In the genomic region with DNA sequence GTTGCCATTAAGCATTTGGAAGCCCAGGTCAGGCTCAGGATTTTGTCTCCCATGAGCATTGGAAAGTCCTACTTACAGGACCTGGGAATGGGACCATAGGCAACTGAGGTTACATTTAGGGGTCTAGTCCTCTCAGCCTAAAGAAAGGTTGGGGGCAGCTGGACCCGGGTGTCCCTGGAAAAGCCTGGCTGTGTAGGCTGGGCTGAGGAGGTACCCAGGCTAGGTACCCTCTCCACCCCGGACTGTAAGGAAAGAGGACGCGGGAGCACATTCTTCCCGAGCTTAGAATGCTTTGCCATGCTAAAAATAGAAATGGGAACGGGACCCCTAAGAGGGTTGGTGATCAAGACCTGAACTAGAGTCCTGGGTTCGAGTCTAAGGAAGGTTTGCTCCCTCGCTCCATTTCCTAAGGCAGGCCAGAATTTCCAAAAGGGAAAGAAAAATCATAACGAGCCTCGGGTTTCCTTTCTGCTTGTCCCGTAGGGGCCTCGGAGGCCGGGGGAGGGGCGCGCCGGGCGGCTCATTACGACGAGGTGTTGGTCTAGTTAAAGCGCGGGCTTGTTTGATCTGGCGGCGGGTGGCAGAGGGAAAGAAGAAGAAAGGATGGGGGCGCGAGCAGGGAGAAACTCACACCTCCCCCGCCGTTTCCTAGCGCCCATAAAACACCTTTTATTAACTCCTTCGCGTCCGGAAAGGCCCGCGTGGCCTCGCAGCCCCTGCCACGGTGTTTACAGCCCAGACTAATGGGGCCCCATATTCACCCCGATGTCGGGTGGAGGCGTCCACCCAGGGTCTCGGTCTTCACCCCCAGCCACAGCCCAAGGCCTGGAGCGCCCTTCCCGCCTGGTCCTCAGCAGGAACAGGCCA, we compare ENCODE assay signal across 8 mouse cellular contexts. TPM values are rescaled to one million over a fixed set of nuclear protein-coding genes. Genes with fewer than 3 reads are reported as not detected.
DNase-seq lines count a peak whose midpoint lies in the region; ATAC-seq and TF ChIP-seq lines count a peak whose summit lies in the region.

No protein-coding gene starts in this region.

- no peaks in the 10 kb centered on the region for H3K9me3 ChIP-seq in heart, embryonic 14.5 days (ENCODE audit: control insufficient read depth, low read length)
- H3K9me3 ChIP-seq in hindbrain, embryonic 14.5 days (ENCODE audit: control insufficient read depth, low read length): no peaks in the 10 kb centered on the region

- H3K9ac ChIP-seq in heart, embryonic 14.5 days (ENCODE audit: low read length): peak overlapping the region; percentile 81
- H3K9ac ChIP-seq in hindbrain, embryonic 14.5 days: no peak overlapping the region

- H3K27me3 ChIP-seq in heart, embryonic 14.5 days (ENCODE audit: control insufficient read depth, insufficient read depth, low read length): peaks cover 40% of the 10 kb centered on the region
- H3K27me3 ChIP-seq in hindbrain, embryonic 14.5 days (ENCODE audit: control insufficient read depth, insufficient read depth, low read length): peaks cover 82% of the 10 kb centered on the region

- no peak for TF ChIP-seq CTCF in cortical plate, adult 2 months (IDR thresholded peaks at IDR 0.05; ENCODE audit: extremely low read depth, insufficient read depth, low read length)

- peaks cover 15 to 29% of the 10 kb centered on the region in 2 experiments; a peak in 3 of 4 replicates for H3K4me1 ChIP-seq in heart, embryonic 14.5 days (ENCODE audit: control insufficient read depth in 2 of 2, insufficient read depth in 2 of 2, low read length in 2 of 2)
- no peaks in the 10 kb centered on the region for H3K4me1 ChIP-seq in cortical plate, adult 2 months (ENCODE audit: control insufficient read depth, insufficient read depth, low read length)
- 0 out of 2 replicates have a peak, but pooled peaks cover 6% of the 10 kb centered on the region for H3K4me1 ChIP-seq in hindbrain, embryonic 14.5 days (replicated peaks; ENCODE audit: control insufficient read depth, insufficient read depth, low read length)

- 2% methylated on average over 41 of the region's 41 CpGs for WGBS in heart, embryonic 14.5 days
- WGBS in hindbrain, embryonic 14.5 days: under 1% methylated on average over 41 of the region's 41 CpGs

- DNase-seq in heart, adult 8-10 months (ENCODE audit: low spot score): no peak
- DNase-seq in hindbrain, embryonic 14.5 days (ENCODE audit: low spot score): no peak
- peak; percentile 31 for DNase-seq in naive thymus-derived CD4-positive, alpha-beta T cell, adult 2 months (ENCODE audit: low read depth)
- DNase-seq in right cerebral cortex, postnatal 10 days (ENCODE audit: low spot score in 2 of 2): no peak
- DNase-seq in layer of hippocampus, adult 9-10 months (ENCODE audit: low spot score): no peak
- DNase-seq in lung, postnatal 10 days: no peak

- H3K4me2 ChIP-seq in heart, embryonic 14.5 days (ENCODE audit: low read length): peak overlapping the region; percentile 88
- peak overlapping the region; percentile 31 for H3K4me2 ChIP-seq in hindbrain, embryonic 14.5 days (replicated peaks)

- no peak for ATAC-seq in heart, embryonic 14.5 days (ENCODE audit: insufficient number of reproducible peaks, insufficient read depth, low FRiP score, low read depth)
- ATAC-seq in hindbrain, embryonic 14.5 days (ENCODE audit: low FRiP score): no peak

- no peaks in the 10 kb centered on the region for H3K36me3 ChIP-seq in heart, embryonic 14.5 days (ENCODE audit: control insufficient read depth, insufficient read depth, low read length)
- H3K36me3 ChIP-seq in hindbrain, embryonic 14.5 days (replicated peaks; ENCODE audit: control insufficient read depth, insufficient read depth): no peaks in the 10 kb centered on the region

- TF ChIP-seq POLR2A in cortical plate, adult 2 months (IDR thresholded peaks at IDR 0.05; ENCODE audit: extremely low read depth, insufficient read depth, low read length): no peak

- H3K27ac ChIP-seq in heart, embryonic 14.5 days (replicated peaks in 1 of 2; ENCODE audit: control insufficient read depth in 1 of 2, insufficient read depth in 1 of 2, low read depth in 2 of 2, low read length in 2 of 2): peak overlapping the region; percentile 50 to 63
- no peak overlapping the region for H3K27ac ChIP-seq in cortical plate, adult 2 months (ENCODE audit: insufficient read depth, low read length)
- H3K27ac ChIP-seq in hindbrain, embryonic 14.5 days: no peak overlapping the region

- peak overlapping the region; percentile 45 to 46 for H3K4me3 ChIP-seq in heart, embryonic 14.5 days (ENCODE audit: control insufficient read depth in 1 of 2, insufficient read depth in 1 of 2, low read depth in 1 of 2, low read length in 2 of 2)
- H3K4me3 ChIP-seq in cortical plate, adult 2 months (ENCODE audit: insufficient read depth, low read length): 0 out of 2 replicates have a peak overlapping the region, but pooled peaks have one; percentile 18
- H3K4me3 ChIP-seq in hindbrain, embryonic 14.5 days (replicated peaks; ENCODE audit: low read length): peak overlapping the region; percentile 19

RNA-seq across cellular contexts. Expression of a gene that starts 5.3 kb away (rescaled TPM):
- polyA plus RNA-seq in heart, embryonic 14.5 days (2014; fragmentation: Nextera tagmentation; extraction: Ambion mirVana): 13.0 and 14.1 TPM in 2 replicates
- total RNA-seq in heart, adult 8-10 months (2022): not detected
- polyA plus RNA-seq in cortical plate, adult 2 months (2012; rRNA removed): not detected in 2 replicates
- not detected in 2 replicates for polyA plus RNA-seq in hindbrain, embryonic 14.5 days (2014; fragmentation: Nextera tagmentation; extraction: Ambion mirVana)

RNA-seq across cellular contexts. Expression of a gene that starts 25.8 kb away (rescaled TPM):
- polyA plus RNA-seq in heart, embryonic 14.5 days (2014; fragmentation: Nextera tagmentation; extraction: Ambion mirVana): 14.2 and 20.4 TPM in 2 replicates
- 10 to 100 TPM; 50.1 to 53.8 (median 51.2) TPM for total RNA-seq in heart, adult 8-10 months (2022)
- polyA plus RNA-seq in cortical plate, adult 2 months (2012; rRNA removed): 37.7 and 40.0 TPM in 2 replicates
- 12.6 and 15.5 TPM in 2 replicates for polyA plus RNA-seq in hindbrain, embryonic 14.5 days (2014; fragmentation: Nextera tagmentation; extraction: Ambion mirVana)

Comparison
In these comparisons a context has a peak if more than half of its experiments do, and no peak if none do; other contexts are left out.
1. H3K27ac ChIP-seq: peak in heart, embryonic 14.5 days (2 of 2); none in cortical plate, adult 2 months (single experiment) and hindbrain, embryonic 14.5 days (single experiment).
2. RNA of a gene that starts 5.3 kb away (polyA plus RNA-seq): 13.0 to 14.1 TPM in heart, embryonic 14.5 days; not detected in cortical plate, adult 2 months and not detected in hindbrain, embryonic 14.5 days; every median in the first group is over 10 times any median in the second.
3. Peak in every context shown above with its lines, with median percentiles within 50 percentile points of each other: H3K4me3 ChIP-seq.